Mouse (Mus musculus): ENCODE measurements around the gene Cym. TPM values are rescaled to one million over a fixed set of nuclear protein-coding genes. Genes with fewer than 3 reads are reported as not detected.

Cym gene
- polyA plus RNA-seq, 1 experiment from 2014 or later, result 0.13 TPM

GRCm38 (mm10) chr3:107250320-107250719, 28.8 kb upstream of the Cym start:
- Histone ChIP-seq H3K27me3 (replicated peaks; ENCODE audit: control insufficient read depth, insufficient read depth, low read length) (no peaks in the 10 kb centered on the region), H3K9ac (ENCODE audit: low read depth, low read length) (no peak overlapping the region), H3K9me3 (ENCODE audit: control insufficient read depth, low read length) (no peaks in the 10 kb centered on the region), H3K4me3 (ENCODE audit: low read length) (no peak overlapping the region), H3K4me1 (ENCODE audit: control insufficient read depth, insufficient read depth, low read depth, low read length) (peaks cover 3% of the 10 kb centered on the region; the same call in 1 of the 2 replicates), H3K4me2 (ENCODE audit: low read length) (no peak overlapping the region), H3K27ac (ENCODE audit: low read depth, low read length) (no peak overlapping the region), H3K36me3 (ENCODE audit: control insufficient read depth, insufficient read depth, low read length) (no peaks in the 10 kb centered on the region)
- 79% methylated on average over 2 of the region's 2 CpGs for WGBS
- no peak for ATAC-seq

GRCm38 (mm10) chr3:107249042-107249441, 27.5 kb upstream of the Cym start:
- WGBS, result 65% methylated on average over 3 of the region's 3 CpGs

GRCm38 (mm10) chr3:107246876-107247275, 25.3 kb upstream of the Cym start:
- no peaks in the 10 kb centered on the region; the same call in 1 of the 2 replicates for H3K27me3 ChIP-seq (replicated peaks; ENCODE audit: control insufficient read depth, insufficient read depth, low read length)
- H3K9ac ChIP-seq (ENCODE audit: low read depth, low read length), result no peak overlapping the region
- no peaks in the 10 kb centered on the region for H3K9me3 ChIP-seq (ENCODE audit: control insufficient read depth, low read length)
- ATAC-seq, result no peak
- H3K36me3 ChIP-seq (ENCODE audit: control insufficient read depth, insufficient read depth, low read length), result no peaks in the 10 kb centered on the region
- WGBS, result 80% methylated on average over 6 of the region's 6 CpGs
- H3K4me1 ChIP-seq (ENCODE audit: control insufficient read depth, insufficient read depth, low read depth, low read length), result peaks cover 3% of the 10 kb centered on the region; the same call in 1 of the 2 replicates
- no peak overlapping the region for H3K4me2 ChIP-seq (ENCODE audit: low read length)
- no peak overlapping the region for H3K4me3 ChIP-seq (ENCODE audit: low read length)
- no peak overlapping the region for H3K27ac ChIP-seq (ENCODE audit: low read depth, low read length)

More at GRCm38 (mm10) chr3:107249042-107249441, 27.5 kb upstream of the Cym start:
- no peaks in the 10 kb centered on the region; the same call in 1 of the 2 replicates for H3K27me3 ChIP-seq (replicated peaks; ENCODE audit: control insufficient read depth, insufficient read depth, low read length)
- no peak overlapping the region for H3K4me2 ChIP-seq (ENCODE audit: low read length)
- H3K9ac ChIP-seq (ENCODE audit: low read depth, low read length), result no peak overlapping the region
- H3K27ac ChIP-seq (ENCODE audit: low read depth, low read length), result no peak overlapping the region
- no peak for ATAC-seq
- peaks cover 3% of the 10 kb centered on the region; the same call in 1 of the 2 replicates for H3K4me1 ChIP-seq (ENCODE audit: control insufficient read depth, insufficient read depth, low read depth, low read length)
- no peaks in the 10 kb centered on the region for H3K9me3 ChIP-seq (ENCODE audit: control insufficient read depth, low read length)
- H3K4me3 ChIP-seq (ENCODE audit: low read length), result no peak overlapping the region
- no peaks in the 10 kb centered on the region for H3K36me3 ChIP-seq (ENCODE audit: control insufficient read depth, insufficient read depth, low read length)

GRCm38 (mm10) chr3:107241389-107242094, 20.0 kb upstream of the Cym start:
- Histone ChIP-seq H3K4me3 (ENCODE audit: low read length) (no peak overlapping the region), H3K9me3 (ENCODE audit: control insufficient read depth, low read length) (no peaks in the 10 kb centered on the region), H3K27ac (ENCODE audit: low read depth, low read length) (no peak overlapping the region), H3K36me3 (ENCODE audit: control insufficient read depth, insufficient read depth, low read length) (no peaks in the 10 kb centered on the region), H3K4me2 (ENCODE audit: low read length) (0 out of 2 replicates have a peak overlapping the region, but pooled peaks have one; percentile 20), H3K4me1 (ENCODE audit: control insufficient read depth, insufficient read depth, low read depth, low read length) (peaks cover 5% of the 10 kb centered on the region), H3K9ac (ENCODE audit: low read depth, low read length) (no peak overlapping the region), H3K27me3 (replicated peaks; ENCODE audit: control insufficient read depth, insufficient read depth, low read length) (no peaks in the 10 kb centered on the region; the same call in 1 of the 2 replicates)
- 20% methylated on average over 14 of the region's 14 CpGs for WGBS
- peak; percentile 78 for ATAC-seq

DNA sequence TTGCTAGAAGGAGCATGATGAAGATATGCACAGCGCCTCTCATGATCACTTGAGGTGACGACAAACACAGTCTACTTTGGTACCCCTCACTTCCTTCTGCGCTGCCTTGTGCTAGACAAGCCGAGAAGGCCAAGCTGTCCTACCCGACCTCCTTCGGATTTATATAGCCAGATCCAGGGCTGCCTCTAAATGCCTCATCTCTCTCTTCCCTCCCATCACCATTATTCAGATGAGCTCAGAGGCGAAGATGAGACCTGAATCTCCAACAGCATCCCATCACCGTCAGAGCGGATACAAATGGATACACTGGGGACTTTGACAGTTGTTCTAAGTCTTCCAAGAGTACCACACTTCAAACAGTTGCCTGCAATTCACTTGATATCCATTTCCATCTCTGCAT, 18.1 kb upstream of the Cym start, which contains the start of gene Prok1:
TSS of gene Prok1 (minus strand) at position 101 of the 400 bp plus-strand sequence.
- Histone ChIP-seq H3K4me1 (ENCODE audit: control insufficient read depth, insufficient read depth, low read depth, low read length) (peaks cover 5% of the 10 kb centered on the region), H3K27me3 (replicated peaks; ENCODE audit: control insufficient read depth, insufficient read depth, low read length) (no peaks in the 10 kb centered on the region; the same call in 1 of the 2 replicates), H3K4me3 (ENCODE audit: low read length) (no peak within 1 kb of the TSS), H3K4me2 (ENCODE audit: low read length) (no peak within 1 kb of the TSS), H3K9ac (ENCODE audit: low read depth, low read length) (no peak within 1 kb of the TSS), H3K36me3 (ENCODE audit: control insufficient read depth, insufficient read depth, low read length) (no peaks in the 10 kb centered on the region), H3K9me3 (ENCODE audit: control insufficient read depth, low read length) (no peaks in the 10 kb centered on the region), H3K27ac (ENCODE audit: low read depth, low read length) (no peak within 1 kb of the TSS)
- no peak for ATAC-seq
- WGBS, result 90% methylated on average over 9 of the region's 9 CpGs

- no peaks in the 10 kb centered on the region for H3K36me3 ChIP-seq (ENCODE audit: control insufficient read depth, insufficient read depth, low read length)
- no peaks in the 10 kb centered on the region for H3K9me3 ChIP-seq (ENCODE audit: control insufficient read depth, low read length)
- no peak for ATAC-seq
- H3K4me2 ChIP-seq (ENCODE audit: low read length), result no peak overlapping the region
- H3K4me3 ChIP-seq (ENCODE audit: low read length), result no peak overlapping the region
- peaks cover 5% of the 10 kb centered on the region for H3K4me1 ChIP-seq (ENCODE audit: control insufficient read depth, insufficient read depth, low read depth, low read length)
- H3K9ac ChIP-seq (ENCODE audit: low read depth, low read length), result no peak overlapping the region
- H3K27me3 ChIP-seq (replicated peaks; ENCODE audit: control insufficient read depth, insufficient read depth, low read length), result no peaks in the 10 kb centered on the region; the same call in 1 of the 2 replicates
- 89% methylated on average over 8 of the region's 8 CpGs for WGBS
- H3K27ac ChIP-seq (ENCODE audit: low read depth, low read length), result no peak overlapping the region
These were observed 17.0 kb upstream of the Cym start for GRCm38 (mm10) chr3:107238471-107238980.

- H3K36me3 ChIP-seq (ENCODE audit: control insufficient read depth, insufficient read depth, low read length), result no peaks in the 10 kb centered on the region
- ATAC-seq, result no peak
- WGBS, result 54% methylated on average over 2 of the region's 2 CpGs
These were observed 16.5 kb upstream of the Cym start for GRCm38 (mm10) chr3:107238051-107238450.

DNA sequence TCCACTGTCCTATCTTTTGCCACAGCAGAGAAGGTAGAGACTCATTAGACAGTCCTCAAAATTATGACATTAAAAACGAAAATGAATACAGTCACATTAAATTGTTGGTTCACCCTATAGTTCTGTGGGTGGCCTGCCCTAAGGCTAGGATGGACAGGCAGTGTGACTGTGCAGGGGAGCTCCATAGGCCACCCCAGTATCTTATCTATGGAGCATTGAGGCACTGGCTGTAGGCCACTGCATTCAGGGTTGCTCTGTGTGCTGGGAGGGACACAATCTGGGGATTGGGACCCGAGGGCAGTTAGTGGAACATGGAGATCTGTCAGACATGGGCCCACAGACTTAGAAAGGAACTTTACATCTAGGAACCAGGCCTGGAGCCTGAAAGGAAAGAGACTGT, 12.4 kb upstream of the Cym start:
- WGBS, result 31% methylated on average over 2 of the region's 2 CpGs

More at GRCm38 (mm10) chr3:107238051-107238450, 16.5 kb upstream of the Cym start:
- Histone ChIP-seq H3K4me2 (ENCODE audit: low read length) (no peak overlapping the region), H3K27ac (ENCODE audit: low read depth, low read length) (no peak overlapping the region), H3K27me3 (replicated peaks; ENCODE audit: control insufficient read depth, insufficient read depth, low read length) (no peaks in the 10 kb centered on the region; the same call in none of the 2 replicates), H3K9me3 (ENCODE audit: control insufficient read depth, low read length) (no peaks in the 10 kb centered on the region), H3K4me1 (ENCODE audit: control insufficient read depth, insufficient read depth, low read depth, low read length) (peaks cover 5% of the 10 kb centered on the region), H3K9ac (ENCODE audit: low read depth, low read length) (no peak overlapping the region), H3K4me3 (ENCODE audit: low read length) (no peak overlapping the region)

GRCm38 (mm10) chr3:107233351-107233813, 11.8 kb upstream of the Cym start:
- Histone ChIP-seq H3K9me3 (ENCODE audit: control insufficient read depth, low read length) (no peaks in the 10 kb centered on the region), H3K27ac (ENCODE audit: low read depth, low read length) (no peak overlapping the region), H3K4me2 (ENCODE audit: low read length) (peak overlapping the region; percentile 30), H3K4me3 (ENCODE audit: low read length) (no peak overlapping the region), H3K9ac (ENCODE audit: low read depth, low read length) (peak overlapping the region; percentile 23; the same call in 1 of the 2 replicates), H3K36me3 (ENCODE audit: control insufficient read depth, insufficient read depth, low read length) (no peaks in the 10 kb centered on the region), H3K27me3 (replicated peaks; ENCODE audit: control insufficient read depth, insufficient read depth, low read length) (no peaks in the 10 kb centered on the region; the same call in none of the 2 replicates), H3K4me1 (ENCODE audit: control insufficient read depth, insufficient read depth, low read depth, low read length) (no peaks in the 10 kb centered on the region; the same call in 1 of the 2 replicates)
- peak; percentile 84 for ATAC-seq
- WGBS, result 7% methylated on average over 11 of the region's 11 CpGs

More for the DNA sequence above, 12.4 kb upstream of the Cym start:
- Histone ChIP-seq H3K9ac (ENCODE audit: low read depth, low read length) (no peak overlapping the region), H3K4me3 (ENCODE audit: low read length) (no peak overlapping the region), H3K36me3 (ENCODE audit: control insufficient read depth, insufficient read depth, low read length) (no peaks in the 10 kb centered on the region), H3K27me3 (replicated peaks; ENCODE audit: control insufficient read depth, insufficient read depth, low read length) (no peaks in the 10 kb centered on the region; the same call in none of the 2 replicates), H3K4me2 (ENCODE audit: low read length) (no peak overlapping the region), H3K4me1 (ENCODE audit: control insufficient read depth, insufficient read depth, low read depth, low read length) (no peaks in the 10 kb centered on the region; the same call in 1 of the 2 replicates), H3K9me3 (ENCODE audit: control insufficient read depth, low read length) (no peaks in the 10 kb centered on the region), H3K27ac (ENCODE audit: low read depth, low read length) (no peak overlapping the region)
- peak; percentile 46 for ATAC-seq

Data from hindbrain, embryonic 16.5 days (tissue).